Mouse (Mus musculus): ENCODE measurements around the gene Zdhhc18.

Gene Zdhhc18

GRCm38 (mm10) chr4:133649989-133650699 is at the start of gene Zdhhc18:
Gene Zdhhc18 (minus strand): TSS chr4:133650154.
- peak; percentile 87 to 92 for DNase-seq

GRCm38 (mm10) chr4:133695363-133695762 is 45.4 kb upstream of the Zdhhc18 start:
- no peak for DNase-seq

DNA sequence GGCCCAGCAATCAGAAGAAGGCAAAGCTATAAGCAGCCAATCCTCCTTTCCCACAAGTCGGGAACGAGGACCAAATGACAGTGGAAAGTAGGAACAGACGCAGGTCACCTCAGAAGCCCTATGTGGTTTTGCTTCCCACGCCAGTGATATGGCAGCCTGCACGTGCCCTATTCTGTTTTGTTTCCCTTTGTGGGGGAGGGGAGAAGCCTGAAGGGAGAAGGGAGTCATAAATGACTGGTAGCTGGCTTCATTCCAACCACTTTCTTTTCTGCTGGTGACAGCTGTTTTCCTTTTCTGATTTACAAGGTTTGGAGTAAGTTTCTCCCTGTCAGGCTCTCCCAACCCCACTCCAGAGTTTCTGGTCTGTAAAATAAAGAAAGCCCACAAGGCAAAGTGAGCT is 40.3 kb upstream of the Zdhhc18 start:
- peak in 1 of 2 experiments; percentile 30 for DNase-seq

DNA sequence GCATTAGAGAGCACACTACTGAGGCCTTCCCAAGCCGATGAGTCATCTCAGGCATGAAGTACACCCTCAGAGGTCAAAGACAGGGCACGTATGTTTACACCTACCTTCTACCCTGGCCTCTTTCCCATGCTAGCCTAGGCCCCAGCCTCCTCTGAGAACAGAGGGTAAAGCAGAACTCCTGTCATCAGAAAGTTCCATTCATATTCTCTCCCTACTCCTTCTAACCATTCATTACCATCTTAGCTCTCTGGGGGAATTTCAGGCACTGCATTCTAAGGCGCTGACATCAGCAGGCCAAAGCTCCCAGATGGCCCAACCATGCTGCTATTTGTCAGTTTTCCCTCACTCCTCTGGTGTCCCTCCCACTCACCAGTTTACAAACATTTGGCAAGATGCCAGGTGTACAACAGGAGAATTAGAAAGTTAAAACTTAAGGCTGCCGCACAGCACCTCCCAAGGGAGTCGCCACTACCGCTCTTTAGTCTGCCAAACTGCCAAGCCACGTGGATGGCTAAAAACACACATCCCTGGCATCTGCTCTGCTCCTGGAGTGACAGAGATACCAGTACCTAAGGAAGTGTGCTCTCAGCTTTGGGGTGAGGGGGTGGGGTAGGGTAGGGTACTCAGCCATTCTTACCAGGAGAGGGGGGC is 38.6 kb upstream of the Zdhhc18 start:
- DNase-seq: peak; percentile 24 to 43

GRCm38 (mm10) chr4:133687126-133687525 is 37.2 kb upstream of the Zdhhc18 start:
- DNase-seq: no peak

GRCm38 (mm10) chr4:133686512-133686911 is 36.6 kb upstream of the Zdhhc18 start:
- DNase-seq: no peak

DNA sequence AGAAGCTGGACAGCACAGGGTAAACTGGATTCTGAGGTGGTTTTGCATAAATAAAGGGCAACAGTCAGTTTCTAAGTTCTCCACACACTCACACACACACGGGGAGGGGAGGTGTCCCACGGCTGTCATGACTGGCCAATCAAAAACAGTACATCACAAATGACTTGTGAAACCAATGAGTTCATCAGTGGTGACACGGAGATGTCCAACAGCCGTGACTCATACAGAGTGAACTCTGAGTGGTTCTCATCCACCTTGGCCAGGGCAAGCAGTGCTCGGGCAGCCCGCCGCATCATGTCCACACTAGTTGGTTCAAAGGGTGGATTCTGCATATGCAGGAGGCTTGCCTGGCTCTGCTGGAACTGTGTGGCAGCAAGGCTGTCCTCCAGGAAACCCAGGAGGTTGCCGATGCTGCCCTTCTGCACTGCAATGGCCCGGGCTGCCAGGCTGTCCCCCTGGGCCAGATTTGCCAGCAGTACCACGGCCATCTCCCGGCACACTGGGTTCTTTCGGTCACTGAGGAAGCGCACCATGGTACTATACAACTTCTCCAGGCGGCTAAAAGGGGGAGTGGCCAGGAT is 30.3 kb upstream of the Zdhhc18 start:
- DNase-seq: no peak

- DNase-seq: no peak
Observed at GRCm38 (mm10) chr4:133679629-133680028, 29.7 kb upstream of the Zdhhc18 start.

- DNase-seq: no peak
Observed at GRCm38 (mm10) chr4:133677266-133677665, 27.3 kb upstream of the Zdhhc18 start.

- DNase-seq: no peak
Observed at GRCm38 (mm10) chr4:133676189-133676588, 26.2 kb upstream of the Zdhhc18 start.

DNA sequence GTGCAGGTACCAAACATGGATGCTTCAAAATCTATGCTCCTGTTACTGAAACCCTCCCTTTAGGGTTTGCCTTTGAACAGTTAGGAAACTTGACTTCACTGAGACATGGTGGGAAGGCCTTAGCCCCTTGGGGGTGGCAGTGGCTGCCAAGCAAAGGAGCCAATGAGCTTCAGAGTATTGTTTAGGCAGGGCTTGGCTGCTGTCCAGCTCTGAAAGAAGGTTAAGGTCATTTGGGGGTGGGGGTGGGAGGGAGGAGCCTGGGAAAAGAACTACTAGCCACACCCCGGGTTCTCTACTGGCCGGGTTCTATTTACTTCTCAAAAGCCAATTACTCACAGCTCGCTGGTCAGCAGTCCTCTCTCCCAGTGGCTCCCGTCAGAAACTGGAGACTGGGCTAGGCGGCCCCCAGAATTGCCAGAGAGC is 25.7 kb upstream of the Zdhhc18 start:
- DNase-seq: peak; percentile 80 to 87

DNA sequence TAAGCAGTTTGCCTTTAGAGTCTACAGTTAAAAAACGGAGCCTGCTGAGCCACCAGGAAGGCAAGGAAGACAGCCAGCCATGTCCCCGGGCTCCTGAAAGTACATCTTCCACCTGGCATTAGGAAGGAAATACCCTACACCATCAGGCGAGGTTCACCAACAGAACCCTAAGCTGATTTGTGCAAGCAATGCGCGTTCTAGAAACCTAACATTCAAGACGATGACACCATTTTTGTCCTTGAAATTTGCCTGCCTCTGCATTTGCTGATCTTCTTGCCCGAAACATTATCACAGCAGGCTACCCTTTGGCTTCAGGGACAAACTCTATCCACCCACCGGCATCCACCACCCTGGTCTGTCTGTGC is 24.4 kb upstream of the Zdhhc18 start:
- no peak for DNase-seq

DNA sequence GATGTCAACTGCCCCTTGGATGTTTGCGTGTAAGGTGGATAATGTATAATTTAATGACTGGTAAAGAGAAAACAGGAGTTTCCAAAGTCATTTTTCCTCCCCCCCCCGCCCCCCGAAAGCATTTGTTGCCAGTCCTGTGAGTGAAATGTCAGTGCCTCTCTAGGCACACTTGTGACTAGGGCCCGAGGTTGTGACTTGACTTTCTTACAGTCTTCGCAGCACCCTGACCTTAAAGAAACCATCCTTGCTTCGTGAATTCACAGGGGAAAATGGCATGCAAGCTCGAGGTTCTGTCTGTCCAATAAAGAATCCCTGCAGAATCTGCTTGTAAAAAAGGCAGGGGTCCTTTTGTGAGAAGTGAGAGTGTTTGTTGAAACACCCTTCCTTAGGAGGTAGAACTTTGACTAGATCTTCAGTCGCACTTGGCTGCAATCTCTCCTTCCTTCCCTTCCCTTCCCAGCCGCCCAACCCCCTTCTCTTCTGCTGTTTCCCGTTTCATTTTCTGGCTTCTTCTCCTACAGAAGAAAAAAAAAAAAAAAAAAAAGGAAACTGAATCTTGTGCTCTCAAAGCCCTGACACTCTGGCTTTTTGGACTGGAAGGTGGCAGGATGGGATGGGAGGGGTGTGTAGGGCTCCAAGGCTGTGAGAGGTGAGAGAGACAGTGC is 23.8 kb upstream of the Zdhhc18 start:
- peak; percentile 70 to 73 for DNase-seq

DNA sequence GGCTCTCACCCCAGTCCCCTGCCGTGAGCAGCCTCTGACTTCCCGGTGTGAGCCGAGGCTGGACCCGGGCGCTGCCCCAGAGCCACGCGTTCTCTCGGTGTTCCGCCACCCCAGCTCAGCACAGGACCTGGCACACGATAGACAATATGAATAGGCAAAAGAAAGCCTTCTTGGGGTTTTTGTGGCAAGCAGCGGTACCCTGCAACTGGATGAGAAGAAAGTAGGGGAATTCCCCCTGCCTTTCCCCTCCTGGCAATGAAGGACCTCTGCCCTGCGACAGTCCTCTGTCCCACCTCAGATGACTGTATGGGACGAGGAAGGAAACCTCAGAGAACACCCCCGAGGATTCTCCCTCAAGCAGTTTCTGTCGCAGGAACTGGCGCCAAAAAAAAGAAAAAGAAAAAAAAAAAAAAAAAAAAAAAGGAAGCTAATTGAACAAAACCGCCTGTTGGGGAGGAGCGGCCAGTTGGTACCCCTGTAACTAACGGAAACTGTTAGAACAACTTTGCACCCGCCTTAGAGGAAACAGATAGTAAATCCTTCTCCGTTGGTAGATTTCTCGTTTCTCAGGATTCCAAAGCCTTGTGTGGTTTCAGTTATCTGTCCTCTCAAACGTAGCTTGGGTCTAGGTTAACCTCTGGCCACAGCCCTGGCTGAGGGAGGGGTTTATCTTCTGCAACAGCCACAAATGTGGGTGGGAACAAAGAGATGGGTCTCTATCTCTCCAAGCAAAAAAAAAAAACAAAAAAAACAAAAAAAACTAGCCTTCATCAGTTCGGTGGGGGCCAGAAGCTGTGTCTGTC is 23.1 kb upstream of the Zdhhc18 start:
- peak; percentile 46 to 56 for DNase-seq

GRCm38 (mm10) chr4:133671881-133672844 is 22.2 kb upstream of the Zdhhc18 start, which contains the start of gene Pigv:
Gene Pigv (minus strand): TSS chr4:133672647.
- DNase-seq: peak; percentile 95 to 96

DNA sequence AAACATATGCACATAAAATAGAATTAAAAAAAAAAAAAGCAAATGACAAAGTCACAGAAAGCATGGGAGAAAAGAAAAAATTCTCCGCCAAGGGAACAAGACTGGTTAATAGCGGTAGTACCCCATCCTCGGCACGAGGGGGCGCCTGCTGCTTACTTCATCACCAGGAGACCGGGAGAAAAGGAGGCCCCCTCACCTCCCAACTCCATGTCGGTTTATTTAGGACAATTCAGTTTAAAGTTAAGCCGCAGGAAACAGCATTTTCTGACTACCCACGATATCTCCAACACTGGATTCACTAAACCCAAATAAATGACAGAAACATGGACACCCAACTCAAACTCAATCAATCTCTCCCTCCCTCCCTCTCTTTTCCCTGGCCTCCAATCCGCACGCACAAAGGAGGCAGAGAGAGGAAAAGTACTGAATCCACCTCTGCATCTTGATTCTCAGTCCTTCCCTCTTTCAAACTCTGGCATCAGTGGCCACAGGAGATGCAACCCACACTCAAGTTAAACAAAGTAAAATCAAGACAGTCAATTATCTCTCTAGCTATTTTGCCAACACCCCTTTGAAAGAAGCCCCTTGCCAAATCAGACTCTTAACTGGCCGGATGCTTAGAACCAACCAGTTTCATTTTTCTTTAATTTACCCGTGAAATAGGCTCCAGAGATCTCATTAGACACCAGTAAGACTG is 21.4 kb upstream of the Zdhhc18 start:
- DNase-seq: peak; percentile 86 to 88

GRCm38 (mm10) chr4:133669652-133670210 is 19.8 kb upstream of the Zdhhc18 start:
- DNase-seq: no peak

DNA sequence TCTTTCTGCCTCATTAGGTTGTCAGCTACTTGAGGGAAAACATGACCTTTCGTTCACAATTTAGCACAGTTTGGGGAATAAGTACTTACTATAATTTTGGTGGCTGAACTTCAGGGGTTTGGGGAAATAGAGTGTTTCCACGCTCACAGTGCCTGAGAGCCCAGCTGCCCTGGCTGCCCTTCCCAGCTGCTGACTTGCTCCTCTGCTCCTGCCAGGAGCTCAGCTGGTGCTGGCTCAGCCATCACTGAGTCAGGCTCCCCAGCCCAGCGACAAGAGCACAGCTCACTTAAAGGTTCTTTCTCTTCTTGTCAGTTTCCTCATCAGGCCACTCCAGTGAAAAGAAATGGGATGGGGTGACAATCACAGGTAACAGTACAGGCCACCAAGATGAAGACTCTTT is 18.6 kb upstream of the Zdhhc18 start:
- DNase-seq: peak in 1 of 2 experiments; percentile 53

GRCm38 (mm10) chr4:133666199-133666598 is 16.2 kb upstream of the Zdhhc18 start:
- peak; percentile 44 to 48 for DNase-seq

GRCm38 (mm10) chr4:133665118-133665517 is 15.2 kb upstream of the Zdhhc18 start:
- DNase-seq: no peak

Measured in lung, postnatal 4 days (tissue).